Mouse (Mus musculus): ENCODE measurements around the gene Ccdc6.
A peak's percentile ranks its signal among the peaks of the same experiment; 100 is the strongest.

The Ccdc6 gene

DNA sequence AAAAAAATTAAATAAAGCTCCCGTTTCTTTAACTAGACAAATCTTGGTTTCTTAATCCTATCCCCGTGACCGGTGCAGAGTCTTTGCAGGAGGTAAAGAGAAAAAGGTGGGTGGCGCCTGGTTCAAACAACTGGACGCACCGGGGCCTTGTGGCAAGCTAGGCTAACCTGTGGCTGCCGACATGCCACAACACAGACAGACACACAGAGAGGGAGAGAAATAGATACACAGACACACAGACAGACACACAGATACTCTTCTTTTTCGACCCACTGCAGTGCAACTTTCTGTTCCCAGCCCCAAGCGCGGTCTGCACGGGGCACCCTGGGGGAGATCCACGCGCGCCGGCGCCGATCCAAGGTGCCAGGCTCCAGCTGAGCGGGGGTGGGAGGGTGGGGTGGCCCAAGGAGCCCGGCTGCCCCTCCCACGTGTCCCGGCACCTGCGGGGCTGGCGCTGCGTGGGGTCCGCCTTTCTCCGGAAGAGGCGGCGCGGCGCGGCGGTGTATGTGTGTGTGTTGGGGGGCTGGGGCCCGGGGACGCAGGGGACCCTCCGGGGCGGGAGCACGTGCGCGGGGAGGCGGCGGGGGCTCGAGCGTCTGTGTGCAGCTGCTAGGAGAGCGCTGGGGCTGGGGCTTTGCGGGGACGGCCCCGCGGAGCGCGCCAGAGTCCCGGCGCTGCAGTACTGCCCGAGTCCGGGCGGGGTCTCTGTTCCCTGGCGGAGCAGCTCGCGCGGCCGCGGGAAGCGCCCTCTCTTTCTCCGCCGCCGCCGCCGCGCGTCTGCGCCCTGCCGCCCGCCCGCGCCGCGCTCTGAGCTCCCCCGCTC is at the start of gene Ccdc6:
Gene Ccdc6, plus strand, starts transcription at position 756 of the 823 bp plus-strand sequence.
- DNase-seq (ENCODE audit: low spot score in 2 of 2): peak; percentile 67 to 85

GRCm38 (mm10) chr10:70049771-70050170 is 47.1 kb upstream of the Ccdc6 start:
- no peak for DNase-seq (ENCODE audit: low spot score in 2 of 2)

GRCm38 (mm10) chr10:70055291-70055690 is 41.6 kb upstream of the Ccdc6 start:
- DNase-seq (ENCODE audit: low spot score in 2 of 2): no peak

DNA sequence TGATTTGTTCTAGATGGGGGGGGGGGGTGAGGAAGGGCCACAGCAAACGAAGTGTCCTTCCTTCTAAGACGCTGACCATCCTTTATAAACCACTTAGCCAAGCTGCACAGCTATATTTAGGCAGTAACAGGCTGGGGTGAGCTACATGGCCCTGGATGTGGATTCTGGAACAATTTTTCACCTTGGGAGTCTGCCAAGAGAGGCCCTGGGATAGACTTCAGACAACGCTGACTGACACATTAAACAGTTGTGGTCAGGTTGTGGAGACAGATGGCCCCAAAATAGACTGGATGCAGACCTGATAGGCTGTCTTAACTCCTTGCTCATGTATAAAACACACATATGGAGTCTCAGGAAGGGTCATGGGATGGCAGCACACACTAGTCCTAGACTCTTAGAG is 39.9 kb upstream of the Ccdc6 start:
- no peak for DNase-seq (ENCODE audit: low spot score in 2 of 2)

GRCm38 (mm10) chr10:70060021-70060688 is 36.8 kb upstream of the Ccdc6 start:
- peak in 1 of 2 experiments; percentile 24 for DNase-seq (ENCODE audit: low spot score in 2 of 2)

- no peak for DNase-seq (ENCODE audit: low spot score in 2 of 2)
Observed at GRCm38 (mm10) chr10:70060689-70061081, 36.2 kb upstream of the Ccdc6 start.

- DNase-seq (ENCODE audit: low spot score in 2 of 2): no peak
Observed at GRCm38 (mm10) chr10:70063881-70064555, 32.9 kb upstream of the Ccdc6 start.

DNA sequence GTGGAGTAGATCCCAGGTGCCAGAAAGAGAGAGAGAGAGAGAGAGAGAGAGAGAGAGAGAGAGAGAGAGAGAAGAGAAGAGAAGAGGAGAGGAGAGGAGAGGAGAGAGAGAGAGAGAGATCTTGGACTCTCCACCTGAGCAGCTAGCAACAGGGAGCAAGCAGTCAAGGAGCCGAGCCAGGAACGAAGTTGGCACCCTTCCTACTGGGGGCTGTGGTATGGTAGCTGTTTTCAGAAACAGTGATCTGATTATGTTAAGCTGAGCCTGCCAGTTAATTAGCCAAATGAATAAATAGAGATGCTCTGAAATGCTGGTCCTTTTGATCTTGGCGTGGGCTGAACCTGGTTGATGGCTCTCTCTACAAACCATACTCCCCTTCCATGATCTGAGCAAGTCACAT is 31.7 kb upstream of the Ccdc6 start:
- DNase-seq (ENCODE audit: low spot score in 2 of 2): no peak

GRCm38 (mm10) chr10:70066497-70067168 is 30.3 kb upstream of the Ccdc6 start:
- no peak for DNase-seq (ENCODE audit: low spot score in 2 of 2)

DNA sequence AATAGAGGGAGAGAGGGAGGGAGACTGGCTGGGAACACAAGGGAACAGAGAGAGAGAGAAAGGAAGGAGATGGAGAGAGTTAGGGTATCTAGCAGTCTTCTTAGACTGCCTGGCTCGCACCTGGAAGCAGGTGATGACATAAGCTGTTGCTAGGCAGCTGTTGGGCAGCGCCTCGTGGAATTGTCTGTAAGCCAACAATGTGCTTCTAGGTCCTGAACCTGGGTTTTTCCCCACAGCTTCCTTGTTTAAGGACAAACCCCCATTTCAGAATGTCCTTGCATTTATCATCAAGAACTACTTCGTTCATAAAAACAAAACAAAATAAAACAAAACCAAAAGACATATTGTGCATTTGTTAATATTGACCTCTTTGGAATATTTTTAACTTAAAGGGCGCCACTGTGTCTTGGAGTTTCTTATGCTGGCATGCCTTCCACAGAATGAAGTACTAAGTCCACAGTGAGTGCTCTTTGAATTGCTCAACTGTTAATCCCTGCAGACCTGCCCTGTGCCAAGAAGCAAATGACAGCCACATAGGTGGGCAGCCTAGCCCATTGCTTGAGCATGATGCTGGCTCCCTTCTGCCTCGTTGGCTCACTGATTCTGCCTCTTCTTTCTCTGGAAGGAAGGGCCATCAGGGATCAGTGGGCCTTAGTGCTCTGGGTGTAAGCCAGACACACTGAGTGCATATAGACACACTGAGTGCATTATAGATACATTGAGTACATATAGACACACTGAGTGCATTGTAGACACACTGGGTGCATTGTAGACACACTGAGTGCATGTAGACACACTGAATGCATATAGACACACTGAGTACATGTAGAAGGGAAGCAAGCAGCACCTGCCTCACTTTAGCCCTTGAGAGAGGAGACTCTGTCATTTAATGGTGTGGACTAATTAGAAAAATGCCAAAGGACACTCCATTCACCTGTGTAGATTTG is 29.5 kb upstream of the Ccdc6 start:
- no peak for DNase-seq (ENCODE audit: low spot score in 2 of 2)

GRCm38 (mm10) chr10:70069321-70069720 is 27.6 kb upstream of the Ccdc6 start:
- no peak for DNase-seq (ENCODE audit: low spot score in 2 of 2)

DNA sequence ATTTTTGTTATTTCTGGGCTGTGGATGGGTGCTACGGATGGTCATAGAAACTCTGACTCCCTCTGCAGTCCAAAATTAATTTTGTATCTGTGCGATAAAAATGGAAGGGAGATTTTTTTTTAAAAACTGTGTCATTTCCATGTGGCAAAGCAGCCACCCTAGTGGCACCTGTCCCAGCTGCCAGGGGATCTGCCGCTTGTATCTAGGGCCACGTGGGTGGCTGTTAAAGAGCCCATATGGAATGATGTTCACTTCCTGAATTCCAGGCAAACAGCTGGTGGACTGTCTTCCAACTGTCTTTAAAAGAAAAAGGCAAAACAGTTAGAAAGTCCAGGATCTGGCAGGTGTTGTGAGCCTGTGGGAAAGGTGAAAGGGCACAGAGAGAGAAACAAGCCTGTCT is 25.6 kb upstream of the Ccdc6 start:
- peak in 1 of 2 experiments; percentile 35 for DNase-seq (ENCODE audit: low spot score in 2 of 2)

GRCm38 (mm10) chr10:70077452-70077851 is 19.5 kb upstream of the Ccdc6 start:
- peak in 1 of 2 experiments; percentile 16 for DNase-seq (ENCODE audit: low spot score in 2 of 2)

- DNase-seq (ENCODE audit: low spot score in 2 of 2): no peak
Observed at GRCm38 (mm10) chr10:70080908-70081307, 16.0 kb upstream of the Ccdc6 start.

DNA sequence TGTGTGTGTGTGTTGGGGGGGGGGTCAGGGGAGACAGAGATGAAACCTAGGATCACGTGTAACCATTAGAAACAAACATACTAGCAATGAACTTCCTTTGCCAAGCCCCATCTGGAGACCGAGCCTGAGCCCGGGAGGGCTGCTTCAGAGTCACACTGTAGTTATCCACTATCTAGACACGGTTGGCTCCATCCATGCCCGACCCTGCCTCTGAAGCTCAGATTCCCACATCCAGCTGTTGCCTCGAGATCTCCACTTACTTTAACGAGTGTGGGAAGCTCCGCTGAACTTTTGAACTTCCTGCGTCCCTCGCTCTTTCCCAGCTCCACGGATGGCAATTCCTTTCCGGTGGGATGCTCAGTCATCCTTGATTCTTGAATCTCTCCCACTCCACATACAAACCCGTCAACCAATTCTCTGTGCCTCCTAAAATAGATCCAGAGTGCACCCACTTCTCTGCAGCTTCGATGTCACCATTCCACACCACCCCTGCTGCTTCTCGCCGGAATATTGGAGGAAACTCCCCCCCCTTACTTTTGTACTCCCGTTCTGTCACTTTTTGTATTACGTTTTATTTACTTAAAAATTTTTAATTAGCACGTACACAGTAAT is 15.3 kb upstream of the Ccdc6 start:
- no peak for DNase-seq (ENCODE audit: low spot score in 2 of 2)

DNA sequence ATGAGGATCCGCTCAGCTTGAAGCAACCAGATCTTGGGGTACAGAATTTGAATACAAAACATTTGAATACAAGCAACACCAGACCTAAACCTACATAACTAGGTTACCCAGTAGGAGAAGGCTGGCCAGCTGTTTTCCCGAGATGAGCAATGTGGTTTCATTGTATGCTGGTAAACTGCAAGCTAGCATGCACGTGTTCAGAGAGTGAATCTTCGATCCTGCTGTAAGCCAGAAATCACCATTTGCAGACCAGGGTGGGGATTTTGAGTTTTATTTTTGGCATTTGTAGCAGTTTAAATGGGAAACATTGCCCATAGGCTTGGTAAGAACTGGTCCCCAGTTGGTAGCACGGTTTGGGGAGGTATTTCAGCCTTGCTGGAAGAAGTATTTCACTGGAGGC is 13.7 kb upstream of the Ccdc6 start:
- DNase-seq (ENCODE audit: low spot score in 2 of 2): no peak

- no peak for DNase-seq (ENCODE audit: low spot score in 2 of 2)
Observed at GRCm38 (mm10) chr10:70085256-70085961, 11.5 kb upstream of the Ccdc6 start.

DNA sequence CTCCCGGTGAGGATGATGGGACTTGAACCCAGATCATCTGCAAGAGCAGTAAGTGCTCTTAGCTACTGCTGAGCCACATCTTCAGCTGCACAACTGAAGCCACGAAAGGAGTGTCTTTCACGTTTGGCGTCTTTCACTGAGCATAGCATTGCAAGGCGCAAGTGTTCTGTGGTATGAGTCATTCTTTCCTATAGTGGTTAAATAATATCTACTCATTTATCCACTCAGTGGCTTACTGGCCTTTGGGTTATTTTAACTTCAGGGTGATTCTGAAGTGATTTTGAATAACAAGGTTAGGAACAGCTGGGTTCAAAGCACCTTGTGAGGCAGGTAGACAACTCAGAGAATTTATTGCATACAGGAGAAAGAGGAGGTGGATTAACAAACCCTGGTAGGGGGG is 8.1 kb upstream of the Ccdc6 start:
- DNase-seq (ENCODE audit: low spot score in 2 of 2): no peak

DNA sequence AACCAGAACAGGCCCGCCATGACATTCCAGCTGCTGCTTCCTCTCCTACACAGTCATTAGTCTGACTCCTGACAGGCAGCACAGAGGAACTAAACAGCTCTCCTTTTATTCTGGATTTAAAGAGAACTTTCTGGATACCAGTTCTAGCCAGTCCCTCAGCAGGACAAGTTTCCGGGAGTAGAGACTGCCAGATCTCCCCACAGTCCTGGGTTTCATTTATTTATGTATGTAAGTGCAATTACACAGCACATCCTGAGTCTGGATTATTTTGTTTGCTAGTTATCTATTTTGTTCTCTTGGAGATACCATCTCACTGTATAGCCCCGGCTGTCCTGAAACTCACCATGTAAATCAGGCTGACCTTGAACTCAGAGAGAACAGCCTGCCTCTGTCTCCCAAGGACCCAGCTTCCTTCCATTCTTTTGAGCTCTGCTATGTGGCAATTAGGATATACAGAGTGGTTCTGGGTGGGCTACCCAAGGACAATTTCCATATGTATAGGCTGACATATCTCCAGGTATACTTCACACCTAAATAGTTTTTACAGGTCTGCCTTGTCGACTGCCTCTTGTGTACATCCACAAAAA is 5.0 kb upstream of the Ccdc6 start:
- no peak for DNase-seq (ENCODE audit: low spot score in 2 of 2)

Data from frontal cortex, postnatal 10 days (tissue).